Mouse (Mus musculus): ENCODE measurements at regions not wholly inside any gene's neighbourhood (a gene's known extent, or its start where the extent isn't known, plus 50 kb on each side); places are given as distances from the start of the nearest gene placed in this dataset.

GRCm38 (mm10) chr12:119027701-119028100 lies 61.5 kb upstream of the Abcb5 start:
- no peak for DNase-seq

- peak; percentile 67 to 73 for DNase-seq
Measured at GRCm38 (mm10) chr12:119026311-119026710, 60.1 kb upstream of the Abcb5 start.

GRCm38 (mm10) chr12:119024063-119024462 lies 57.8 kb upstream of the Abcb5 start:
- no peak for DNase-seq
